Mouse (Mus musculus) lung, embryonic 14.5 days (tissue): ENCODE results near the gene Clcf1. TPM values are rescaled to one million over a fixed set of nuclear protein-coding genes. Genes with fewer than 3 reads are reported as not detected.

Experiments used
- ATAC-seq: fragments of 200-750 bp; cut with Nextera tagmentation; 2 replicates; pipeline ENCODE4 v1.8.0; 2017; ENCODE audit warnings: mild to moderate bottlenecking, moderate TSS enrichment, moderate library complexity; ENCODE audit not compliant: insufficient read depth
- DNase-seq: peaks from one replicate; pipeline ENCODE4 v3.0.0-alpha.2; 2015
- H3K27ac ChIP-seq: fragments of 300-500 bp; sonication (generic); 2 replicates; pipeline ENCODE4 v1.5.1; 2014; ENCODE audit warnings: low read depth, mild to moderate bottlenecking, moderate library complexity
- H3K27me3 ChIP-seq: fragments of 300-500 bp; sonication (generic); 2 replicates; pipeline ENCODE4 v1.6.1; 2014; ENCODE audit warnings: low read length, control low read depth; ENCODE audit not compliant: insufficient read depth
- H3K36me3 ChIP-seq: fragments of 300-500 bp; sonication (generic); 2 replicates; pipeline ENCODE4 v1.6.1; 2014; ENCODE audit warnings: control low read depth; ENCODE audit not compliant: insufficient read depth
- H3K4me1 ChIP-seq: fragments of 300-500 bp; sonication (generic); 2 replicates; pipeline ENCODE4 v1.6.1; 2014; ENCODE audit warnings: antibody characterized with exemption, control low read depth; ENCODE audit not compliant: insufficient read depth
- H3K4me2 ChIP-seq: fragments of 300-500 bp; sonication (generic); 2 replicates; pipeline ENCODE4 v1.6.1; 2014; ENCODE audit warnings: mild to moderate bottlenecking
- H3K4me3 ChIP-seq: fragments of 300-500 bp; sonication (generic); 2 replicates; pipeline ENCODE4 v1.5.1; 2014; ENCODE audit warnings: low read depth, low read length
- H3K9ac ChIP-seq: fragments of 300-500 bp; sonication (generic); 2 replicates; pipeline ENCODE4 v1.6.1; 2014
- H3K9me3 ChIP-seq: fragments of 300-500 bp; sonication (generic); 2 replicates; pipeline ENCODE4 v1.6.1; 2016; ENCODE audit warnings: low read depth, low read length, control low read depth
- CTCF ChIP-seq: IDR thresholded peaks from 2 replicates; pipeline ENCODE4 v1.5.1; 2016; ENCODE audit warnings: antibody characterized with exemption, low read depth
- WGBS: fragments of 180-500 bp; shearing (Covaris S2); extraction: QIAGEN DNeasy Blood & Tissue Kit; methylation state at CpG from one replicate; pipeline ENCODE4 v1.1.7; 2014; 5-methylcytosine and 5-hydroxymethylcytosine counted together
- polyA plus RNA-seq: library from polyadenylated mRNA; unstranded; fragments of >200 nt; fragmentation: Nextera tagmentation; extraction: Ambion mirVana; gene quantifications from 2 replicates; pipeline ENCODE4 v1.2.1, GENCODE M21; 2014

Clcf1 gene
- polyA plus RNA-seq, 1 experiment from 2014 or later, result 4.4 TPM

GRCm38 (mm10) chr19:4255583-4256162, 41.6 kb downstream of the Clcf1 start:
- no peak overlapping the region for H3K4me2 ChIP-seq
- ATAC-seq (no peak), DNase-seq (peak; percentile 16)
- no peaks in the 10 kb centered on the region for H3K4me1 ChIP-seq
- TF ChIP-seq CTCF, result peak; percentile 54
- no peak overlapping the region for H3K27ac ChIP-seq
- H3K27me3 ChIP-seq, result no peaks in the 10 kb centered on the region
- no peak overlapping the region for H3K4me3 ChIP-seq
- 74% methylated on average over 11 of the region's 11 CpGs for WGBS
- H3K36me3 ChIP-seq, result no peaks in the 10 kb centered on the region
- H3K9ac ChIP-seq, result no peak overlapping the region
- H3K9me3 ChIP-seq, result no peaks in the 10 kb centered on the region

- Histone ChIP-seq H3K4me3 (peak overlapping the region; percentile 62), H3K4me2 (peak overlapping the region; percentile 93), H3K9ac (peak overlapping the region; percentile 56), H3K27ac (no peak overlapping the region), H3K4me1 (no peaks in the 10 kb centered on the region), H3K27me3 (no peaks in the 10 kb centered on the region), H3K36me3 (no peaks in the 10 kb centered on the region), H3K9me3 (no peaks in the 10 kb centered on the region)
- peak; percentile 90 for TF ChIP-seq CTCF
- DNase-seq (peak; percentile 100), ATAC-seq (peak; percentile 90)
- WGBS, result under 1% methylated on average over 41 of the region's 41 CpGs
Observed at GRCm38 (mm10) chr19:4257216-4257896, 43.3 kb downstream of the Clcf1 start.

DNA sequence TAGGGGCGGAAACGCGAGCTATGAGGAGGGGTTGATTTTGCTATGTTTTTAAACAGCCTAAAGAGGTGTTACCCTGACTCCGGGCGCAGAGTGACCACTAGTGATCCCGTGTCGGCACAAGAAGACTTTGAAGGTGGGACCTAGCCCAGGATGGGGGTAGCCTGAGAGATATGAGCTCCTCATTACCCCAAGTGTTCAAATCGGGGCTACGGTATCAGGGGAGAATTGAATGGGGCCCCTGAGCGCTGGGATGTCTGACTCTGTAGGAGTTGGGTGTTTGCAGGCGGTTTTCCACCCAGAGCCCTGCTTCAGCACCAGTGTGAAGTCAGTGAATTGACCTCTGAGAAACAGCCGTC, 43.8 kb downstream of the Clcf1 start:
- Histone ChIP-seq H3K36me3 (no peaks in the 10 kb centered on the region), H3K9me3 (no peaks in the 10 kb centered on the region), H3K27me3 (no peaks in the 10 kb centered on the region), H3K4me1 (no peaks in the 10 kb centered on the region), H3K4me3 (peak overlapping the region; percentile 62), H3K4me2 (peak overlapping the region; percentile 93), H3K9ac (peak overlapping the region; percentile 56), H3K27ac (0 out of 2 replicates have a peak overlapping the region, but pooled peaks have one; percentile 9)
- no peak for TF ChIP-seq CTCF
- 14% methylated on average over 12 of the region's 12 CpGs for WGBS
- DNase-seq (no peak), ATAC-seq (no peak)

GRCm38 (mm10) chr19:4261038-4261698, 47.1 kb downstream of the Clcf1 start:
- 50% methylated on average over 8 of the region's 8 CpGs for WGBS
- no peak for ATAC-seq
- Histone ChIP-seq H3K27me3 (no peaks in the 10 kb centered on the region), H3K9me3 (no peaks in the 10 kb centered on the region), H3K36me3 (no peaks in the 10 kb centered on the region), H3K9ac (no peak overlapping the region), H3K27ac (no peak overlapping the region), H3K4me1 (no peaks in the 10 kb centered on the region), H3K4me3 (no peak overlapping the region), H3K4me2 (no peak overlapping the region)
- 0 out of 2 replicates have a peak, but pooled peaks have one; percentile 25 for TF ChIP-seq CTCF
- peak; percentile 48 for DNase-seq

DNA sequence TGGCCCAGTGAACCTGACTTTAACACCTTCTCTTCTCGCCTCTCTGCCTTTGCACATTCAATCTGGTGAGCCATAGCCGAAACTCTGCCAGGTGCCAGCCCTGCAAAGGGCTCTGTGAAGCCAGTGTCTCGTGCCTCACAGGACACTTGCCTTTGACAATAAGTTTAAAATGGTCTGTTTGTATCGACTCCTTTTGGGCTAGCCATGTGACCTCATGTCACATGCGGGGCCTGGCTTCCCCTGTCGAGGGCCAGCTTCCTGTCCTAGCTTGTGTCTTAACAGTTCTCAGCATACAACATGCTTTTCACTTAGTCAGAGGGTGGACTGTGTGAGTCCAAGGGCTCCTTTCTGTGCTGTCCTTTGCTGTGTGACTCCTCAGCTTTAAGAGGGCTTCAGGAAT, 48.7 kb downstream of the Clcf1 start:
- TF ChIP-seq CTCF, result no peak
- ATAC-seq, result no peak
- no peaks in the 10 kb centered on the region for H3K27me3 ChIP-seq

GRCm38 (mm10) chr19:4263702-4264101, 49.7 kb downstream of the Clcf1 start:
- 46% methylated on average over 14 of the region's 14 CpGs for WGBS
- TF ChIP-seq CTCF, result no peak
- Histone ChIP-seq H3K9ac (no peak overlapping the region), H3K36me3 (no peaks in the 10 kb centered on the region), H3K9me3 (no peaks in the 10 kb centered on the region), H3K4me3 (no peak overlapping the region), H3K4me1 (no peaks in the 10 kb centered on the region; the same call in 1 of the 2 replicates), H3K27ac (no peak overlapping the region), H3K27me3 (no peaks in the 10 kb centered on the region), H3K4me2 (no peak overlapping the region)
- peak; percentile 16 for DNase-seq
- ATAC-seq, result no peak

More for the DNA sequence above, 48.7 kb downstream of the Clcf1 start:
- Histone ChIP-seq H3K4me1 (no peaks in the 10 kb centered on the region), H3K4me2 (no peak overlapping the region), H3K4me3 (no peak overlapping the region), H3K9me3 (no peaks in the 10 kb centered on the region), H3K36me3 (no peaks in the 10 kb centered on the region), H3K27ac (no peak overlapping the region), H3K9ac (no peak overlapping the region)
- 57% methylated on average over 6 of the region's 6 CpGs for WGBS
- no peak for DNase-seq

DNA sequence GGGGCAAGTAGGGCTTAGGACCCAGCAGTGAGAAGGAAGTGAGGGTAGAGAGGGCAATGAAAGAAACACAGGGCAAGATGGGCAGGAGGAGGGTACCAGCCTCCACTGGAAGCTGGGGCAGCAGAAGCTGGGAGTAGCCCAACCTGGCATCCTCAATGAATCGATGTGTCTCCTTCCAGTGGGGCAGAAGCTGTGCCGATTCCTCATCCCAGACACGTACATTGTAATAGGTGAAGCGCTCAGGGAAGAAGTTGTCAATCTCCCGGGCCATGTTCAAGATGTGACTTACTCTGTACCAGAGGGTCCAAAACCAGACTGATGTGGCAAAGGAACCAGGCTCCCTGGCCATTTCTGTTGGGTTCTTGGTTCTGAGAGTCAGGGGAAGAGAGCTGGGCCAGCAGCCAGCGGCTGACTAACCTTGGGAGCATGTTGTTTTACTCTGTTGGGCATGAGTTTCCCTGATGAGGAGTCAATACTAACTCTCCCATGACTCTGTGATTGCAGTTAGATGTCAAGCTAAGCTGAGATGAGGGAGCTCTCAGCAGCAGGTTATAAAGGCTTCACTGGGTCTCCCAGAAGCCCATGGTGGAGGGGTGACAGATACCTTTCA, 50.2 kb downstream of the Clcf1 start:
- Histone ChIP-seq H3K9me3 (no peaks in the 10 kb centered on the region), H3K4me1 (no peaks in the 10 kb centered on the region; the same call in 1 of the 2 replicates), H3K4me3 (no peak overlapping the region), H3K27ac (no peak overlapping the region), H3K9ac (no peak overlapping the region), H3K36me3 (no peaks in the 10 kb centered on the region), H3K4me2 (no peak overlapping the region), H3K27me3 (no peaks in the 10 kb centered on the region)
- ATAC-seq (no peak), DNase-seq (no peak)
- 92% methylated on average over 6 of the region's 6 CpGs for WGBS
- TF ChIP-seq CTCF, result no peak
